Mouse (Mus musculus): ENCODE measurements around the gene Pold1.

Pold1 gene

DNA sequence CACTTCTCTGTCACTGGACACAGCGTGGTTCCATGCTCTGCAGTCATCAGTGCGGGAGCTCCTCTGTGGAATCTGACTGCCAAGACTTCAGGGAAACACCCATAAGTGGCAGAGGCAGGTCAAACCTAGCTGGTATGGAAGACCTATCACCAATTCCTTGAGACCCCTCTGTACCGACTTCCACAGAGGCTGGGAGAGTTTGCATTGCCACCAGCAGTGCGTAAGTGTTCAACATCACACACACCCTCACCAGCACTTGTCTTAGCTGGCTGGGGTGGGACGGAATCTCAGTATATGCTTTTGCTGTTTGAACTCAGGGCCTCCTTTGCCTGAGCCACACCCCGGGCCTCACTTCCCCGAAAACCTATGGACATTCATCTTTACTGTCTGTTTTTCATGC lies 60.7 kb downstream of the Pold1 start:
- no peak for DNase-seq (ENCODE audit: low read depth, low spot score)

GRCm38 (mm10) chr7:44486927-44487575 lies 61.6 kb downstream of the Pold1 start:
- DNase-seq (ENCODE audit: low read depth, low spot score): no peak

- DNase-seq (ENCODE audit: low read depth, low spot score): no peak
These were observed 63.0 kb downstream of the Pold1 start for GRCm38 (mm10) chr7:44485572-44486195.

DNA sequence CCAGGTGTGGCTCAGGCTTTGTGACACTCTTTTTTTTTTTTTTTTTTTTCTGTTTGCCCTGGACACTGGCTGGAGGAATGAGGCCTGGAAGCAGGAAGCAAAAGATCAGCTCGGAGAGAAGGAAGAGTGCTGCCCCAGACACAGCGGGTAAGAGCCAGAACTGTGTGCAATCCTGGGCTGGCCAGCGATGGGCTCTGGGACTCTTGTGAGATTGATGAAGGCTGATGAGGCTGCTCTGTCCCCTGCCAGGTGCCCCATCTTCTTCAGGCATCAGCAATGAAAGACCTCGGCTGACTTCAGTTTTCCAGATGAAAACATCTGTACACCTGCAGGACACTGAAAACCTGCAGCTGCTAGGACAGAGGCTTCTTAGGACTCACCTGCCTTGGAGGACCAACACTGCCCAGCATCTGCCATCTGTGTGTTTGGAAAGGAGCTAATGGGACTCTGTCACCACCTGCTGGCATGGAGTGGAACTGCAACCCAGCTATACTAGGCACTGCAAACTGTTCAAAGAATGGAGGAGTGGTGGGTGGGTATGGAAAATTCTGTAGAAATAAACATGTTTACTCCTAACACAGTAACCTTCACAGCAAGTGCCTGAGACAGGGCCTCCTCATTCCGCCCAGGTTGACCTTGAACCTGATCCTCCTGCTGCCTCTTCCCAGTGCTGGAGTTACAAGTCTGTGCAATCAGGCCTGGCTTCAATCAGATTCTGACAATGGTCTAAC lies 63.6 kb downstream of the Pold1 start:
- peak; percentile 74 for DNase-seq (ENCODE audit: low read depth, low spot score)

- DNase-seq (ENCODE audit: low read depth, low spot score): no peak
These were observed 64.5 kb downstream of the Pold1 start for GRCm38 (mm10) chr7:44484109-44484508.

DNA sequence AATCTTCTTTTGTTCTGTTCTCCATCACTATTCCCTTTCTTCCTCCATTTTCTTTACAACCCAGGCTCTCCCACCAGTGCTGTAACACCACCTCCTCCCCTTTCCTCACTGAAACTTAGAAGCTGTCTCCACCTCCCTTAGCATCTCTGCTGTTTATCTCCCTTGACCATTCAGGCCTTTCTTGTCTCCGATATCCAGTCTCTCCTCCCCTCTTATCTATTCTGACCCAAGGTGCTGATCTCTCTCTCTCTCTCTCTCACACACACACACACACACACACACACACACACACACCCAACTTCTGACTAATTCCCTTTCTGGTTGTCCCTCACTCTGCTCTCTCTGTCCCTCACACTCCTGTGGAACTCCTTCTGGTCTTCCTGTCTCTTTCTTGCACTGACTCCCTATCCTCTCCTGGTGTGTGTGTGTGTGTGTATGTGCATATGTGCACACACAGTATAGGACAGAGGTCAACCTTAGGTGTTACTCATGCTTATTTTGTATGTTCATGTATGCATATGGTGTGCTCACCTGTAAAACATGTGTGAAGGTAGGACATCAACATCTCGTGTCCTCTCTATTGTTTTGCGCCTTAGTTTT lies 65.7 kb downstream of the Pold1 start:
- DNase-seq (ENCODE audit: low read depth, low spot score): no peak

All from embryo, embryonic 11.5 days (tissue).